Mouse (Mus musculus): ENCODE data around the gene Dnajc4. TPM values are rescaled to one million over a fixed set of nuclear protein-coding genes. Genes with fewer than 3 reads are reported as not detected.

Gene Dnajc4
- total RNA-seq, 2 experiments from 2014 or later, result 21.1 to 21.2 TPM

DNA sequence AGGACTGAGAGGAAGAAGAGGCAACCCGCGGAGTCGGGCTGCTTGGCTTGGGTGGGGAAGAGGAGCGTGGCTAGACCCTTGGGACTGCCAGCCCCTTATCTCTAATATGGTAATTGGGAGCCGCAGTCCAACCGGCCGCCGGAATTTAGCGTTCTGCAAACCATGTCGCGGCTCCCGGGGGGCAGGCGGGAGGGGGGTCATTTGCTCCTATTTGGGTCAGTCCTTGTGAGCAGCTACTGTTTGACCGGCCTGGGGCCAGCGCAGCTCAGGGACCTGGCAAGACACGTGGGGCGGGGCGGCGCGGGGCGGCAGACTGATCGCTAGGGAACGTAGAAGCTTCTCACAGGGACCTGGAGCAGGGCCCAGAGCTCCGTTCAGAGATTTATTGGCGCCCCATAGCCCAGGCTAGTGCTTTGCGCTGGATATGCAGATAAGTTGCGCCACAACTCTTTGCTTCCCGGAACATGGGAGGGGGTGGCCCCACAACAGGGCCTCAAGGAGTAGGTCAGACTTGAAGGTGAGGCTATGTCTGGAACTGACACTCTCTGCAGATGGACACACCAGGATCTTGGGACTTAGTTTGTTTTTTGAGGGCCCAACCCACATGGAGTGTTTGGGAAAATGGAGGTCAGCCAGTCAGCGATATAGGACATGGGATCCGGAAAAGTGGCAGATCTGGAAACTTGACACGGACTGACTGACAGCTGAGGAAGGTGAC is 40.2 kb downstream of the Dnajc4 start:
- peak; percentile 69 to 71 for DNase-seq (ENCODE audit: low spot score in 2 of 2)
- intact Hi-C loops (cut with DNase I), result no loop called here

DNA sequence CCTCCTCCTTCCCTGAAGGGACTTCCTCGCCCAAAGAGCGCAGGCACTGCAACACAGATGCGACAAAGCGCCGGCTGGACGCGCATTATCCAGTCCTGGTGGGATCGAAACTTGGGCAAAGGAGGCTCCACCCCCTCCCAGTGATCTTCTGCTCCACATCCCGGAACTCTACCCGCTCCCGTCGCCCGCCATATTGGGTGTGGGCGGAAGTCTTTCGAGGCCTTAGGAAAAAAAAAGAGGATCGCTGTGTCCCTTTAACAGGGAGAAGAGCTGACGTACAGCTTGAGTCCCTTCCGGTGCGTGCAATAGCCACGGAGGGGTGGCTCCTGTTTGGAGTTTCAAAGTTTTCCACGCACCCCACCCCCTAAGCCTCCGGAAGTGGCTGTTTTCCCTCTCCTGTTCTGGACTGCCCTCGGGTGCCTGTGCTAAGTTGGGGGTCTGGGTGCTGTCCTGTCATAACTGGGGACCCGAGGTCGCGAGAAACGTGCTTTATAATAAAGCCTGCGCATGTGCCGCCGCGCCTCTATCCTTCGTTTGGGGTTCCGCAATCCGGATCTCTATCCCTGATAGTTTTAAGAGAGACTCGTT is 40.9 kb downstream of the Dnajc4 start:
- intact Hi-C loops (cut with DNase I), result no loop called here
- DNase-seq (ENCODE audit: low spot score in 2 of 2), result peak; percentile 90 to 91

DNA sequence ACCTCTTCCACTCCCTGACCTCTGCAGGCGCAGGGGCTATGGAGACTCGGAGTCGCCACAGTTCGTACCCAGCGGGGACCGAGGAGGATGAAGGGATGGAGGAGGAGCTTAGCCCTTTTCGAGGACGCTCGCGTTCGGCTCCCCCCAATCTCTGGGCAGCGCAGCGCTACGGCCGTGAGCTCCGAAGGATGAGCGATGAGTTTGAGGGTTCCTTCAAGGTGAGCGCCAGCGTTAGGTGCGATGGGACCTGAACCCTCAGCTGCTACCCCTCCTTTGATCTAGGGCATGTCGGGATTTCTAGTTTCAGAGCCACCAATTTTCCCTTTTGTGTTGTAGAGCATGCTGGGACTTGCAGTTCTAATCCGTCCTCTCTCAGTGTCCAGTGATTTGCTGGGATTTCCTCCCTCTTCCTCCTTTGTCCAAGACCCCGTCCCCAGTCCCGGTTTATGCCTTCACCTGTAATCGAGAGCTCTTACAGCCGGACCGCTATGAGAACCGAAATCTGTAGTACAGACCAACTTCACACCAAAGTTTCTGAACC is 41.7 kb downstream of the Dnajc4 start:
- DNase-seq (ENCODE audit: low spot score in 2 of 2), result peak in 1 of 2 experiments; percentile 50
- intact Hi-C loops (cut with DNase I), result no loop called here

DNA sequence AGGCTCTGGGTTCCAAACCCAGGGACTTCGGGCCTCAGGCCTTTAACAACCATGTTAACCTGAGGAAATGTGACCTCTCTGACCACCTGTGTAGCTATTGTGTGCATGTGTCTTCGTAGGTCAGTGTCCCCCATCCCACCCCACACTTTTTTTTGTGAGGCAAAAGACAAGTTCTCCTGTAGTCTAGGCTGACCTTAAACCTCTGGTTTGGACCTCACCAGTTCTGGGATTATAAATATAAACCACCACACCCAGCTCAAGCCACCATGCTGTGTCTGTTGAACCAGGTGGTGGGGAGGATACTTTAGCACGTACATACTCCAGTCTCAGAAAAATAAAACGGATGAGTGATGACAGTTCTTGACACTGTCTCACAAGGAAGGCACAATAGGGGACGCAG is 42.4 kb downstream of the Dnajc4 start:
- intact Hi-C loops (cut with DNase I), result no loop called here
- DNase-seq (ENCODE audit: low spot score in 2 of 2), result no peak

DNA sequence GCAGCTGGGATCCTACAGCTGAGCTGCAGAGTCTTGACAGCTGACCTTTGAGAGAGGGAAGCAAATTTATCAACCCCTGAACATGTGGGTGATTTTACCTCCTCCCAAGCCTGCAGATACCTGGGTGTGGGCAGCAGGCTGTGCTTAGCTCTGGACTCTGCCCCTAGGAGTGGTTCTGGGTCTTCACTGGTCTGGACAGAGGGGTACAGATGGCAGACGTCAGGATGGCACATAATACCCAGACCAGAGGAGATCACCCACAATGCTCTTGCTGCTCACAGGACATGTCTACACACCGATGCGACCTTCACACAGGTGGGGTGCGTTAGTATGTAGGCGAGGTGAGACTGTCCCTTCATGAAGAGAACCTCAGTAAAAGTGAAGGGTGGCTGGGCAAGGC is 42.8 kb downstream of the Dnajc4 start:
- intact Hi-C loops (cut with DNase I), result no loop called here
- no peak for DNase-seq (ENCODE audit: low spot score in 2 of 2)

DNA sequence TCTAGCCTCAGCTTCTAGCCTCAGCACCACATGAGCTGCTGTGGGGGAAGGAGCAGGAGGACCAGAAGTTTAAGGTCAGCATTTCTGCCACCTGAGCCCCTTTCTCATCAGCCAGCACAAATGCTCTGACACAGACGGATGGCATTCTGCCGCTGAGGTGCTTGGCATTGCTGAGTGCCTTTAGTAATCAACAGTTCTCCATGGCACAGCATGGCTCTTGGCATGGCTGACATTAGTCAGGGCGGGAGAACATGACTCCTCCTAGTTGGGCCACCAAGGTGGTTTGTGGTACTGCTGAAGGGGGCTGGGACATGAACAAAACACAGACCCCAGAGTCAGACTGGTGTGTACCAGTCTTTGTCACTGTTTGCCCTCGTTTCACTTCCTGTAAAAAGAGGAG is 44.2 kb downstream of the Dnajc4 start:
- intact Hi-C loops (cut with DNase I), result no loop called here
- no peak for DNase-seq (ENCODE audit: low spot score in 2 of 2)

DNA sequence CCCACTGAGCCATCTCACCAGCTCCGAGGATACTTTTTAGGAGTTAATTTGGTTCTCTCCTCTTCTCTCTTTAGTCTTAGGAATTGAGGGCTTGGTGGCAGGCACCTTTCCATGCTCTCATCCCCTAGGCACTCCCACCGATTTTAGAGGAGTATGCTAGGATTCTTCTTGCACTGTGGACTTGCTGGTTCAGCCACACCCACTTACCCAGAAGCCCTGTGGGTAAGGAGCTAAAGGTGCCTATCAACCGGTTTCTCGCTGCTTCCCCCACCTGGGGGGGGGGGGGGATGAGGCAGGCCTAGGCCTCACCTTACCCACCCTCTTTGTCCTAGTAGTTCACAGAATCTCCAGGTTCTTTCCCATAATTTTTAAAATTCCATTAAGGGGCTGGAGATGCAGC is 44.6 kb downstream of the Dnajc4 start:
- DNase-seq (ENCODE audit: low spot score in 2 of 2), result no peak
- intact Hi-C loops (cut with DNase I), result no loop called here

DNA sequence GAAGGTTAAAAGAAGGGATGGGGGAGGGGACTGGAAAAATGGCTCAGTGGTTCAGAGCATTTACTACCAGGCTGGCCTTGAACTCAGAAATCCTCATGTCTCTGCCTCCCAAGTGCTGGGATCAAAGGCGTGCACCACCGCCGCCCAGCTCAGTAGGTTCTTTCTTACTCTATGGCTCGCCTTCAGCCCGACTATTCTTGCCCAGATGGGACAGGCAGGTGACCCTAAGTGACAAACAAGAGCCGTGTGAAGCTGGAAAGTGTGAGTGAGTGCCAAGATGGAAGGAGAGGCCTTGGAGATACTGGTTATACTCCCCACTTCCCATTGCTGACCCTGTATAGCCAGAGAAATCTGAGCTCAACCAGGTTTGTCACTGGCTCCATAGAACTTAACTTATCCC is 48.7 kb downstream of the Dnajc4 start:
- intact Hi-C loops (cut with DNase I), result loop anchor here (5.0 kb wide), 1 partner anchor 34 kb away; the partner anchor contains the start of gene Plcb3
- DNase-seq (ENCODE audit: low spot score in 2 of 2), result no peak

DNA sequence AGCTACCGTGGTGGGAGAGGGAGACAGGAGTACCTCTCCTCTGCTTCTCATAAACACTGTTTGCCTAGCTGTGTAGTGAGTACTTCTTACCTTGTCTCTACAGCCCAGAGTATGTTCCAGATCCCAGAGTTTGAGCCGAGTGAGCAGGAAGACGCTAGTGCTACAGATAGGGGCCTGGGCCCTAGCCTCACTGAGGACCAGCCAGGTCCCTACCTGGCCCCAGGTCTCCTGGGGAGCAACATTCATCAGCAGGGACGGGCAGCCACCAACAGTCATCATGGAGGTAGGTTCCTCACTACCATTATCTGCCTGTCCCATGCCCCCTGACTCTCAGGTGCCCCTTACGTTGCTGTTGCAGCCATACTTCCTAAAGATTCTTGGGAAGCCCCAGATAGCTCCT is 49.6 kb downstream of the Dnajc4 start:
- DNase-seq (ENCODE audit: low spot score in 2 of 2), result no peak
- intact Hi-C loops (cut with DNase I), result loop anchor here (5.0 kb wide), 1 partner anchor 35 kb away; the partner anchor contains the start of gene Plcb3

DNA sequence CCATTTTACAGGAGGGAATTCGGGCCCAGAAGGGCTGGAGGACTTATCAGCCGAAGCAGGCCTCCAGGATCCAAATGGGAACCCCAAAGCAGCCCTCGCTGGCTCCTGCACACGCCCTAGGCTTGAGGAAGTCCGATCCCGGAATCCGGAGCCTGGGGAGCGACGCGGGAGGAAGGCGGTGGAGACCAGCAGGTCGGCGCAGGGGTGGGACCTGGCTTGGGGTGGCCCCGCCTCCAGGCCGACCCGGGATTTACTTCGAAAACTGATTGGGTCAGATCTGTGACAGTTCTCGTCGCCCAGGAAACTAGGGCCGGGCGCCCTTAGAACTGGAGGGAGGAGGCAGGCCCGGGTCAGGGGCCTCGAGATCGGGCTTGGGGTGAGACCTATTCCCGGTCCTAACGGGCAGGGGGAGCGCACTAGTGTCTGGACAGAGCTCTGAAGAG is 50.1 kb downstream of the Dnajc4 start, which contains the start of gene Gpr137:
Gene Gpr137, minus strand, starts transcription at position 232 of the 443 bp plus-strand sequence.
- intact Hi-C loops (cut with DNase I), result loop anchor here (5.0 kb wide), 1 partner anchor 35 kb away; the partner anchor contains the start of gene Plcb3

DNA sequence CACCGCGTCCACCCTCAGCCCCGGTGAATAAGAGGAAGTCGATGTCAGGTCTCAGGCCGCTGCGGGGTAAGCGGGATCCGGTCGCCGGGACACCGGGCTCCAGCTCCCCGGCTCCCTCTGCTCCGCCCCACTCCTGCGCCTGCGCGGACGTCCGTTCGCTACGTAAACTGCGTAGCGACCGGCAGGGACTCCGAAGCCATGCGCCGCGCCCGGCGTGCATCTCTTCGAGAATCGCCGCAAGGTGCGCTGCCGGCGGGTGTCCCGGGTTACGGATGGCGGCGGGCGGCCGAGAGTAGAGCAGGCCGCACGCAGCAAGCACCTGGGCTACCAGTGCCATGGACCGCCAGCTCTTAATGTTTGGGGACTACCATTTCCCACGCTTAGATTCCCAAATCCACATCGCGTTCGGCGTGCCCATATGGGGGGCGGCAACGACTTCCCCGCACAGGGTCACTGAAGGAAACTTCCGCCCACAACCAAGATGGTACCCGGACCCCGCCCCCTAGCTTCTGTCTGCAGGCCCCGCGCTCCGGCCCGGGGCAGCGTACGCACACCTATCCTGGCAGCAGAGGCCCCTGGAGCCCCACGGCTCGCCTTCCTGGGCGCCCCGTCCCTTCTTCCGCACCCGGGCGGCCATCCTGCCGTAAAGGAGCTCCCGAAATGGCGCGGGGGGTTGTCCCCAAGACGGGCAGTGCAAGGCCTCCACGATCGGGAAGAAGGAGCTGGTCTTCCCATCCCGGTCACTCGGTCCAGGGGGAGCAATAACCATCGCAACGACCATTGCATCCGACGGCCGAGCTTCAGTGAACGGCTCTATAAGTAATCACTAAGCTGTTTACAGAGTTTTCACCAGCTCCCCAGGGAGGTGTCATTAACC is 50.8 kb downstream of the Dnajc4 start, which contains the start of gene Bad:
Gene Bad, plus strand, starts transcription at position 490 of the 877 bp plus-strand sequence.
- peak; percentile 90 to 96 for DNase-seq (ENCODE audit: low spot score in 2 of 2)
- intact Hi-C loops (cut with DNase I), result loop anchor here (5.0 kb wide), 1 partner anchor 36 kb away; the partner anchor contains the start of gene Plcb3

More for the DNA sequence above, 50.1 kb downstream of the Dnajc4 start, which contains the start of gene Gpr137:
- peak; percentile 91 to 92 for DNase-seq (ENCODE audit: low spot score in 2 of 2)

DNA sequence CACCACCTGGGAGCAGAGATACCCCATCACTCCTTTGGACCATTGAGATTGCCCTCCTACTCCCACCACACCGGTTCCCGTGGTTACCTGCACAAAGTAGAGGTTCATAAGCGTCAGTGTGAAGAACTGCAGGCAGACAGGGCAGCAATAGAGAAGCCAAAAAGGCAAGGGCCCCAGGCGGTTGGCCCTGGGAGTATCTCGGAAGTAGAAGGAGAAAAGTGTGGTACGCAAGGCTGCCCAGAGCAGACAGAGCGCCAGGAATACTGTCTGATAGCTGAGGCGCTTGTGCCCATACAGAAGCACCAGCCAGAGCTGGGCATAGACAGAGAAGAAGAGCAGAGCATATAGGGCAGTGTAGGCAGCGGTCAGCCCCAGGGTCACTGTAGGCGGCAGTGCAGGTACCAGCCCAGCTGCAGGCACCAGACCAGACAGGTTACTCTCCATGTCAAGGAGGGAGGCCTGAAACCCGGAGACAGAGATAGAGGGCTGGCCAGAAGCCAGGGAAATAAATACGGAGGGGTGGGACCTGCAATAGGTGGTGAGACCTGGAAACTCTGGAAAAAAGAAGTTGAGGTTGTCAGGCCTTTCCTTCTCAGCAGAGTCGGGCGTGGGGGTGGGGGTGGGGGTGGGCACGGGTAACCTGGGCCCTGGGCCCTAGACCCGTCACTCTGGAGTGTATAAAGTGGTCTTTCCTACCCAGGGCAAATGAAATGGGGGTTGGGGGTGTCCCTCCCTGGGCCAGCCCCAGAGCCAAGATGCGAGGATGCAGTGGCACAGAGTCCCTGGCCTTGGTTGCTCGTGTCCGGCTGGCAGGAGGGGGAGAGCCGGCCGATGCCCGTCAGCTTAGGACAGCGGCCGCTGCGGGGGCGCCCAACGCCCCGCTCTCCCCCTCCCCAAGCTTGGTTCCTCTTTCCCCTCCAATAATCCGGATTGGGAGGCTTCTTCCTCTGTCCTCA is 51.7 kb downstream of the Dnajc4 start:
- intact Hi-C loops (cut with DNase I), result loop anchor here (5.0 kb wide), 1 partner anchor 37 kb away; the partner anchor contains the start of gene Plcb3
- no peak for DNase-seq (ENCODE audit: low spot score in 2 of 2)

DNA sequence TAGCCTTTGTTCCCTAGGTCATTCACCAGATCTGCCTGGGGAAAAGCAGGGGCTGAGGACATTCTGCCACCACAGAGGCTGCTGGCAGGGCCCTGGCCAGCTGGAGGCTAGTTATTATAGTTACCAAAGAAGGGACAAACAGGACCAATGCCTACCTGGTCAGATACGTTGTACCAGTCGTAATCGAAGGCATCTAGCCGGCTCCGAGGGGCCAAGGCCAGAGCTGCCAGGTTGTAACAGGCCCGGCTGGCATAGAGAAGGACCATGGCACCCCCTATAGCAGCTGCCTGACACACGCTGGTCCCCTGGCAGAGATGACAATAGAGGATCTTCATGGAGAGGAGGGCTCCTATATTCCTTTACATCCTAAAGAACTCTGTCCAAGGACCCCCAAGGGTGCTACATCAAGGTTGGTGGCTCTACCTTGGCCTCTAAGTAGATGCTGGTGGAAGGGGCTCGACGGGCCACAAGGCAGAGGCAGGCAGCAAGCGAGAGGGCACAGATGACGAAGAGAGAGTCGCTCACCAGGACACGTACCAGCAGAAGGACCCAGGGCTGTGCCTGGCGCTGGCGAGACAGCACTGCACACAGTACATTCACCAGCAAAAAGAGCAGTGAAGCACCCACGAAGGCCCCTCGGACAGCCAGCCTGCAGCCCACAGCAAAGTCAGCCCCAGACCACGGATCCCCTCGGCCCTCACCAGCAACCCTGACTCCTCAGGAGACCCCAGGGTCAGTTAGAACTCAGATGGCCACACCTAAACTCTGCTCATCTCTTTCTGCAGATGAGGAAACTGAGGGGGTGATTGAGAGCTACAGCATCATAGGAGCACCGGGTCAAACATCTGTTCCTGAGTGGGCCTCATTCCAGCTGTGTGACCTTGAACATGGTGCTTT is 53.0 kb downstream of the Dnajc4 start:
- intact Hi-C loops (cut with DNase I), result loop anchor here (5.0 to 10.0 kb wide), 2 partner anchors 38 to 445 kb away; partner anchors contain the start of gene Plcb3

More for the DNA sequence above, 53.0 kb downstream of the Dnajc4 start:
- DNase-seq (ENCODE audit: low spot score in 2 of 2), result no peak
